Mouse (Mus musculus): ENCODE data around the gene Fbxl13. TPM values are rescaled to one million over a fixed set of nuclear protein-coding genes. Genes with fewer than 3 reads are reported as not detected.
"Not testable (repeated sequence)": the region's sequence is repeated elsewhere in the genome, so short reads cannot be mapped to it uniquely, and the experiment has no call there.

Gene Fbxl13
- polyA plus RNA-seq, 1 experiment: 1.8 TPM

DNA sequence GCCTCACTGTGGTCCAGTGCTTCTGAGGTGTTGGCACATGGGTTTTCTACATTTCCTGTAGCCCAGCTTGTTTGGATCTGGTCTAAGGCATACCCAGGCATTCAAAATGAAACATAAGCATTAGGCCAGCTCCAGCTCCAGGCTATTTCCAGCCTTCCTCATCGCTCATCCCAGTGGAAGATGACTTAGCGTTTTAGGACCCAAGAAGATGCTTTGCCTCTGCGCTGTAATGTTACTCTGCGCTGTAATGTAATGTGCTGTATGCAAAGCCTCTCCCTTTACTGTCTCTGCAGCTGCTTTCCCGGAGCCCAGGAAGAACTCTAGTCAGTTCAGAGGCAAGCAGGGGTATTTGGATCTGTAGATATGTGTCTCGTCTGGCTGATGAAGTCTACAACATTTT, 12.6 kb upstream of the Fbxl13 start:
- no peak for DNase-seq (ENCODE audit: low spot score)

DNA sequence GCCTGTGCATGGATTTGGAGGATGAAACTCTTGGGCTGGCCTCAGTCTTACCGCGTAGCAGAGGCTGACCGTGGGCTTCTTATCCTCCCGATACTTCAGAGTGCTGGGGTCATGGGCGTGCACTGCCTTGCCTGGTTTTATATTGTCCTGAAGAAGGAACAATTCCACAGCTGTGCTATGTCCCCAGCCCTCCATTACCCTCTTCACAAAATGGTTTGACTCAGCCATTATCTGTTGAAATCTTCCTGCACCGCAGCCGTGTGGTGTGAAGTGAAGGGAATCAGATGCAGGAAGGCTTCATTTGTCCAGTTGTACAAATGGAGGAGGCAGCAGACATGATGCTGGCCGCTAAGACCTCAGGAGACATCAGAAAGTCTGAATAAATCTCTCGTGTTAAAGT, 11.5 kb upstream of the Fbxl13 start:
- no peak for DNase-seq (ENCODE audit: low spot score)

- DNase-seq (ENCODE audit: low spot score): no peak
Observed at GRCm38 (mm10) chr5:21651885-21652612, 6.6 kb upstream of the Fbxl13 start.

DNA sequence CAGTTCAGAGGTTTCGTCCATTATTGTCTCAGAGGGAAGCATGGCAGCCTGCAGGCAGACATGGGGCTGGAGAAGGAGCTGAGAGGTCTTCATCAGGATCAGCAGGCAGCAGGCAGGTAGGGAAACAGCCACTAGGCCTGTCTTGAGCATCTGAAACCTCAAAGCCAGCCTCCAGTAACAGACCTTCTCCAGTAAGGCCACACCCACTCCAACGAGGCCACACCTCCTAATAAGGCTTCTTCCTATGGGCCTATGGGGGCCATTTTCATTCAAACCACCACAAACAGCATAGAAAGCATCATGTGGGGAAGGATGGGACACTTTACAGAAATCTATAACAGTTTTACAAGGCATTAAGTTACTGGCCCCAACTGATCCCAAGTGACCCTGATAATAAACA, 5.3 kb upstream of the Fbxl13 start:
- no peak for DNase-seq (ENCODE audit: low spot score)

DNA sequence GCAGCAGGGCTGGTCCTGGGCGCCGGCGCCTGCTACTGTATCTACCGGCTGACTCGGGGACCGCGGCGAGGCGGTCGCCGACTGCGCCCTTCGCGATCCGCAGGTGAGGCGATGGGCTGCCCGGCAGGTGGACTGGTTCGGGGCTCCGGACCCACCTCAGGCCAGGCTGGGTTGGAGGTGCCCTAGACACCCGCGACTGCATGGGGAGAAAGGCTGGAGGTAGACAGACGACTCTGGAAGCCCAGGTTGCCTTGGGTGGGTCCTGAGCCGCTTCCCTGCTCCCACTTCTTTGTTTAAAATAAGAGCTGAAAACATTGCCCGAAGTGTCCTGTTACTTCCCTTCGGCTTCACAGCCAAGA, 678 bp upstream of the Fbxl13 start:
- DNase-seq (ENCODE audit: low spot score): no peak

- DNase-seq (ENCODE audit: low spot score): no peak
Observed at GRCm38 (mm10) chr5:21644891-21645438, 469 bp downstream of the Fbxl13 start.

DNA sequence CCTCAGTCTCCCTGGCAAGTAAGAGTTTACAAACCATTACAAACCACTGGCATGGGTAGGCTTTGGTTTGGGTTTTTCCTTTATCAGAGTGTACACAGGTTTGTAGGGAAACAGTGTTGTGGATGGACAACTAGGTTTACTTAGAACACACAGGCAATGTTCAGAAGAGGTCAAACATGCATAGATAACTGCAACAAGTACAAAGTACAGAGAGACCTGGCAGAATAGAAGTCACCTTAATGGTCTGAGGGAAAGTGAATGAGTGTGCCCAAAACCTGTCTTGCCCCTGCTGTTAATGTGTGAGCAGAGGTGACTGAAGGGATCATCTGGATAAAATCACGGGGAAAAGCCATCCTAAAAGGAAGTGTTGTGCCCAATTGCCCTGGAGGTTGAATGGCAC, 1.8 kb downstream of the Fbxl13 start:
- DNase-seq (ENCODE audit: low spot score): no peak

DNA sequence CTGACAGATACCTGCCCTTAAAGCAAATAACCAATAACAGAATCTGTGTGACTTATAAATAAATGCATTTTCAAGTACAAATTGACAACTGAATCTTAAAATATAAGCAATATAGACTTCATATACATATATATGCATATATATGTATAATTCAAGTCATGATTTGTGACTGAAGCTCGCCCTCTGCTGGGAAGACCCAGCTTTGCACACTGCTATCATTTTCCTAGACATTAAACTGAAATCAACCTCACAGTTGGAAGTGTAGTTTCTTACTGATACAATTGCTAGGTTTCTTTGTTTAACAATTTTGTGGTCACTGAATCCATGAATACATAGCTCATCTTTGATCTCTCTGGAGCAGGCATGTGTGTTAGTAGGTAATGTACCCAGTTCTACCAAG, 4.5 kb downstream of the Fbxl13 start:
- no peak for DNase-seq (ENCODE audit: low spot score)

- no peak for DNase-seq (ENCODE audit: low spot score)
Observed at GRCm38 (mm10) chr5:21625916-21626315, 19.5 kb downstream of the Fbxl13 start.

GRCm38 (mm10) chr5:21616450-21617009, 28.9 kb downstream of the Fbxl13 start:
- DNase-seq (ENCODE audit: low spot score): no peak

GRCm38 (mm10) chr5:21614299-21614698, 31.1 kb downstream of the Fbxl13 start:
- not testable (repeated sequence) for DNase-seq (ENCODE audit: low spot score)

- DNase-seq (ENCODE audit: low spot score): no peak
Observed at GRCm38 (mm10) chr5:21610996-21611395, 34.4 kb downstream of the Fbxl13 start.

DNA sequence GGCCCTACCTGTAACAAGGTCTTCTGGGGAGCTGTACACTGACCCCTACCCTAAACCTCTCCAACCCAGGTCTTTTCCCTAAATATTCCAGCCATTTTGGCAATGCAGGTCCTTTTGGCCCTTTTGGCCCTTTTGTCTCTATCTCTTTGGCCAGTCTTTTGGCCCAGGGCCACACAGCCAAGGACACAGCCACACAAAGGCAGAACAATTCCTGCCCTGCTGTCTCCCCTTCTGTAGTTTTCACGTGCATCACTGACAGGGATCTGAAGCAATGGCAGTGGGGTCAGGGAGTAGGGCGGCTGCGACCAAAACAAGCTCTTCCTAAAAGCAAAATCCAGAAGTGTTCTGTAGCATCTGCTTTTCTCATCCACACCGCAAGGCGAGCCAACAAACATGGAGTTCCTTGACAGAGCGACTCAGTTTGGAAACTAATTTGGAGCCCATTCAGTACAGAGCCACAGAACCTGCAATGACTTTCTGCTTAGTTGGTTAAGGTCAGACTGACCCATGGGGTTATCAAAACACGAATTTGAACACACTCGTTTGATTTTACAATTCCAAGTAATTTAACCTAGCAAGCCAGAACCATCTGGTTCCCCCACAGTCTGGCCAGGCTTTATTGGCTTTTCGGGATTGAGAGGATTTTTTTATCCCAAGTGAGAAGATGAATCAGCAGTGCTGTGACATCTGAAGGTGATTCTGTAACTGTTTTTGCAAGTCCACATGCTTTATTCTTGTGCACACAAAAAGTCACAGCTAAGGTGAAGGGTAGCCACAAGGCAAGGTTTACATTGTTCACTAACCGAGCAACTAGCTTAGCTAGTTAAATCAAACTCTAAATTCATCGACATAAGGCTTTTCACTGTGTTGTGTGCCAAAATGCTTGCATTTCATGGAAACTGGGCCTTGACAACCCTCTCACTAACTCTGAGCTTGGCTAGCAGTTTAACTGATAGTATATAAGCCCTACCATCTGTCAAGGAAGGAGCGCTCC, 36.8 kb downstream of the Fbxl13 start:
- DNase-seq (ENCODE audit: low spot score): no peak

DNA sequence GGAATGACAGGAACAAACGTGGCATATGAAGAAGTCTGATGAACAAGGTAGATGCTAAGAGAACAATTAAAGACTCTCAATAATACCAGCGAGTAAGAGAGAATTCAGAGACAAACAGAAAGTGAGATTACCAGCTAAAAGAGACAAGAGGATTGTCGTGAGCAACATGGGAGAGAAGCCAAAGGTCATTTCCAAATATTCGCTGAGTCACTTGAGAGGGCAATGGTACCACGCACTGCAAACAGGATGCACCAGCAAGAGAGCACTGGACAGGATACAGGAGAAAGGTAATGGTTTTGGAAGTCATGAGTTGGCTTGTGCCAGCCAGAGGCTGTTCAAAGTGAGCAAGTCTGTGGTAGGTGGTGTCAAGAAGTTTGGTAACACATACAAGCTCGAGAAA, 39.5 kb downstream of the Fbxl13 start:
- no peak for DNase-seq (ENCODE audit: low spot score)

GRCm38 (mm10) chr5:21599961-21600360, 45.5 kb downstream of the Fbxl13 start:
- no peak for DNase-seq (ENCODE audit: low spot score)

GRCm38 (mm10) chr5:21599536-21599935, 45.9 kb downstream of the Fbxl13 start:
- not testable (repeated sequence) for DNase-seq (ENCODE audit: low spot score)

DNA sequence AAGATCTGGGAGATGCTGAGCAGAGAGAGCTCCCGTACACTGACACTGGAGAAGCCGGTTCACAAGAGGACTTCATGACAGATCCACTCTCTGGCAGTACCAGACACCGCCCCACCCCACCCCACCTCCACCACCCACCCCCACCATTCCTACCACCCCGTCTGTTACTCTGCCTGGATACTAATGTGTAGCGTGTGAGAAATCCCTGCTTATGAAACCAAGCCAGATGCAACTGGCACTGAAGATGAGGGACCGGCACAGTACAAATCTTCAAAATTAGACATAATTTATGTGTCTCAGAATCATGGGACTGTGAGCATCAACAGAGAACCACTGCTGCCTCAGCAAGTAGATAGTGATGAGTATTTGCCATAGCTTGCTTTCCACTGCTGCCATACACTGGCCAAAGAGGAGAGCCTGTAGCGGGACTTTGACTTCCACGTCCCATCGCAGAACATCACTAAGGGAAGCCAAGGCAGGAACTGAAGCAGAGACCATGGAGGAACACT, 52.2 kb downstream of the Fbxl13 start:
- DNase-seq (ENCODE audit: low spot score): no peak

GRCm38 (mm10) chr5:21592106-21592505, 53.3 kb downstream of the Fbxl13 start:
- DNase-seq (ENCODE audit: low spot score): no peak

DNA sequence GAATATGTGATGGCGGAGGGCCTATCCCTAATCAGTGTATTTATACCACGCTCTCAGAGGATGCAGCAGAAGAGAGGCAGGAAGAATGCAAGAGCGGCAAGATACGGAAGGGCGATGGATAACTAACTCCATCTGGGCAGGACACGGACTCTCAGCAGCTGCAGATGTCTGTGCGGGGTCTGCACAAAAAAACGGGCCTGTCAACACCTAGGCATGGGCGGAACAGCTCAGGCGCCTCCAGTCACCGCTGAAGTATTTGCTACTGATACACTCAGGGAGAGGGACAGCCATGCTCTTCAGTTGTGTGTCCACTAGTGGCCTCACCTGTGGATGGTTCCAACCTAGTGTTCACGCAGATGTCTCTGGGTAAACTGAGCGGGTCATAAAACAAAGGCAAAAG, 57.2 kb downstream of the Fbxl13 start:
- DNase-seq (ENCODE audit: low spot score): no peak

GRCm38 (mm10) chr5:21587683-21588082, 57.8 kb downstream of the Fbxl13 start:
- no peak for DNase-seq (ENCODE audit: low spot score)

DNA sequence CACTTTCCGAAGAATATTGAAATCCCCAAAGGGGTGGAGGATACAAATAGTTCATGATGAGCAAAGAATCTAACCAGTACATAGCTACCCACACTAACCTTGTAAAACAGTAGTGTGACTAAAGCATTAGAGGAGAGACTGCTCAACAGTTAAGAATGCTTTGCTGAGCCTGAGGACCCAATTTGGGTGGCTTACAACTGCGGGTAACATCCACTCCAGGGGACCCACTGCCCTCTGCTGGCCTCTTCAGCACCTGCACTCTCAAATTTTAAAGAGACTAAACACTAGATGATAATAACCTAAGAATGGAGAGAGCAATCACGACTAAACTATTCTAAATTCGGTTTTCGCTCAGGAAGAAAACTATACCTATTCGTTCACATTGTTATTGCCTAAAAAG, 58.7 kb downstream of the Fbxl13 start:
- no peak for DNase-seq (ENCODE audit: low spot score)

DNA sequence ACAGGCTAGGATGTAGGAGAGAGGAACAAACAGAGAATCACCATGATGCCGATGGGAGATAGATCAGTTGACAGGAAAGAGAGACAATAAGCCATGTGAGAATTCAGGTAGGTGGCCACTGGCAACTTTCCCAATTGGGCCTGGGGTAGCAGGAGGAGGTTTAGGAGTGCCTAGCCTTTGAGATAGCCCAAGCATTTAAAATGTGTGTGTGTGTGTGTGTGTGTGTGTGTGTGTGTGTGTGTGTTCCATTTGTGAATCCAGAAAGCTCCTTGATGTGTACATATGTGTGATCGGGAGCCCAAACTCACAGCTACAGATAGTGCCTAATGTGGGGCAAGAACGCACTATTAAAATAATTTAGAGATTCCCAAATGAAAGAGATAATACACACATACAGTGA, 67.3 kb downstream of the Fbxl13 start:
- no peak for DNase-seq (ENCODE audit: low spot score)
